Mouse (Mus musculus) C2C12 (cell line): ENCODE results near the gene Mgrn1.

Source experiments
- CTCF ChIP-seq: IDR thresholded peaks from one replicate; pipeline ENCODE4 v1.5.1; 2011; ENCODE audit not compliant: control insufficient read depth, insufficient read depth, insufficient read length
- MYOG ChIP-seq: IDR thresholded peaks from one replicate; pipeline ENCODE4 v1.6.1; 2011; ENCODE audit not compliant: control insufficient read depth, insufficient read length; ENCODE audit errors: extremely low read depth
- USF1 ChIP-seq: IDR thresholded peaks from one replicate; pipeline ENCODE4 v1.6.1; 2011; ENCODE audit warnings: low read depth, mild to moderate bottlenecking, control low read depth, moderate library complexity

DNA sequence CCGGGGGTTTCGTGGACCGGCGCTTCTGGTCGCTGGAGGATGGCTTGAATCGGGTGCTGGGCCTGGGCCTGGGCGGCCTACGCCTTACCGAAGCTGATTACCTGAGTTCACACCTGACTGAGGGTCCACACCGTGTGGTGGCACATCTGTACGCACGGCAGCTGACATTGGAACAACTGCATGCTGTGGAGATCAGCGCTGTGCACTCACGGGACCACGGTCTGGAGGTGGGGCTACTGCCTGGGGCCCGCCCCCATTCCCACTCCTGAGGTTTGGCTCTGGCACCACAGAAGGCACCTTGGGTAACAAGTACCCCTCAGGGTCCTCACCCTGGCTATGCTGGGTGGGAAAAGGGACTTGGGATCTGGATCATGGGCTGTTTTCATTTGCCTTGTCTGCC, 53.4 kb downstream of the Mgrn1 start:
- no peak for TF ChIP-seq USF1
- no peak for TF ChIP-seq CTCF
- no peak for TF ChIP-seq MYOG
